Mouse (Mus musculus) urinary bladder, postnatal 0 days (tissue): ENCODE results near the gene Akr1c13. TPM values are rescaled to one million over a fixed set of nuclear protein-coding genes. Genes with fewer than 3 reads are reported as not detected.

Source experiments
- polyA plus RNA-seq: library from polyadenylated mRNA; unstranded; fragments of >200 nt; fragmentation: Nextera tagmentation; extraction: Ambion mirVana; gene quantifications from 2 replicates; pipeline ENCODE4 v1.2.1, GENCODE M21; 2015

Gene Akr1c13
- polyA plus RNA-seq, result 1.7 and 3.3 TPM in 2 replicates

GRCm38 (mm10) chr13:4190904-4191303, at the start of gene Akr1c13:
Gene Akr1c13 (plus strand): TSS chr13:4191150.

DNA sequence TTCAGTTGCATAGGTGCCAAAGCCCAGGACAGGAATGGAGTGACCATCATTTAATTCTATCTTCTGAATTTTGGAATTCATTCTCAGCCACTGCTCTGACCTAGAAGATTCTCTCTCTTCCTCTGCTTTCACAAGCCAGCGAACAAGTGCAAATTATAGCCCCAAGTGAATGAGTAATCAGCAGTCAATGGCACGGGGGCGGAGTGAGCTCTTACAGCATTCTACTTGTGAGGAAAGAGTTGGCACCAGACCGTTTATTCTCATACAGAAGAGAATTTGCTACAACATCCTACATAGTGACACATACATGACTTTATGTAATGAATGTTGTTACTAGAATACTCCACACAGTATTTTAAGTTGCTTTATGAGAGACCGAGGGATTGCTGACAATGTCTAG, 40.4 kb upstream of the Akr1c13 start, which contains the start of gene Akr1c18:
Gene Akr1c18 (minus strand): TSS at position 137 of the 400 bp plus-strand sequence.

GRCm38 (mm10) chr13:4228441-4228840, 37.5 kb downstream of the Akr1c13 start, which contains the start of gene Akr1c19:
Gene Akr1c19 (plus strand): TSS chr13:4228700.

Other genes with a start within 250 kb of the Akr1c13 start
- not detected in 2 replicates for gene Ucn3, start 245.8 kb upstream of the Akr1c13 start, polyA plus RNA-seq
- gene Akr1c14, start 142.1 kb upstream of the Akr1c13 start, polyA plus RNA-seq, result 2.1 and 2.7 TPM in 2 replicates
- 0.44 and 0.46 TPM in 2 replicates for gene Akr1c18, start 40.5 kb upstream of the Akr1c13 start, polyA plus RNA-seq
- 0.20 TPM in 1 of 2 replicates, not detected in the other for gene Akr1c19, start 37.5 kb downstream of the Akr1c13 start, polyA plus RNA-seq
- gene Akr1c12, start 88.3 kb downstream of the Akr1c13 start, polyA plus RNA-seq, result 0.43 and 0.46 TPM in 2 replicates
- 0.12 TPM in 1 of 2 replicates, not detected in the other for gene Akr1c6, start 243.2 kb downstream of the Akr1c13 start, polyA plus RNA-seq